Mouse (Mus musculus) ES-Bruce4 (cell line): Measurements from ENCODE around the gene Adamts20. TPM values are rescaled to one million over a fixed set of nuclear protein-coding genes. Genes with fewer than 3 reads are reported as not detected.

Source experiments
- H3K27ac ChIP-seq: 2 replicates; pipeline ENCODE4 v1.5.1; 2012; ENCODE audit warnings: low read length, inconsistent platforms; ENCODE audit not compliant: insufficient read depth
- H3K27me3 ChIP-seq: 2 replicates; pipeline ENCODE4 v1.6.1; 2012; ENCODE audit warnings: mild to moderate bottlenecking, low read length, inconsistent platforms; ENCODE audit not compliant: control insufficient read depth, poor library complexity, insufficient read depth, severe bottlenecking
- H3K36me3 ChIP-seq: 2 replicates; pipeline ENCODE4 v1.6.1; 2012; ENCODE audit warnings: inconsistent platforms, mild to moderate bottlenecking, low read length, moderate library complexity; ENCODE audit not compliant: control insufficient read depth, poor library complexity, insufficient read depth, severe bottlenecking
- H3K4me1 ChIP-seq: one replicate; pipeline ENCODE4 v1.8.1; 2011; ENCODE audit warnings: low read length; ENCODE audit not compliant: control insufficient read depth, insufficient read depth
- H3K4me3 ChIP-seq: 2 replicates; pipeline ENCODE4 v1.5.1; 2011; ENCODE audit warnings: low read depth, mild to moderate bottlenecking, low read length
- H3K9ac ChIP-seq: 2 replicates; pipeline ENCODE4 v1.6.1; 2012; ENCODE audit warnings: low read depth, mild to moderate bottlenecking, inconsistent platforms; ENCODE audit not compliant: poor library complexity, severe bottlenecking
- H3K9me3 ChIP-seq: replicated peaks from 2 replicates; pipeline ENCODE4 v1.6.1; 2012; ENCODE audit warnings: mild to moderate bottlenecking, low read length, inconsistent platforms; ENCODE audit not compliant: control insufficient read depth, poor library complexity, insufficient read depth, severe bottlenecking
- CTCF ChIP-seq: IDR thresholded peaks from one replicate; pipeline ENCODE4 v1.8.1; 2011; ENCODE audit warnings: low read depth, low read length
- EP300 ChIP-seq: IDR thresholded peaks from 2 replicates; pipeline ENCODE4 v1.6.1; 2011; ENCODE audit warnings: low read depth, low read length; ENCODE audit not compliant: insufficient read depth
- POLR2A ChIP-seq: IDR thresholded peaks from one replicate; pipeline ENCODE4 v1.8.1; 2011; ENCODE audit warnings: low read length; ENCODE audit not compliant: insufficient read depth
- polyA plus RNA-seq: library from polyadenylated mRNA; stranded (reverse); fragments of >200 nt; gene quantifications from 2 replicates; pipeline ENCODE4 v1.2.4, GENCODE M21; 2011; ENCODE audit warnings: low read depth; ENCODE audit not compliant: missing spikeins, insufficient read depth, insufficient read length

Adamts20 gene
- polyA plus RNA-seq, 1 experiment, result 0.42 TPM

DNA sequence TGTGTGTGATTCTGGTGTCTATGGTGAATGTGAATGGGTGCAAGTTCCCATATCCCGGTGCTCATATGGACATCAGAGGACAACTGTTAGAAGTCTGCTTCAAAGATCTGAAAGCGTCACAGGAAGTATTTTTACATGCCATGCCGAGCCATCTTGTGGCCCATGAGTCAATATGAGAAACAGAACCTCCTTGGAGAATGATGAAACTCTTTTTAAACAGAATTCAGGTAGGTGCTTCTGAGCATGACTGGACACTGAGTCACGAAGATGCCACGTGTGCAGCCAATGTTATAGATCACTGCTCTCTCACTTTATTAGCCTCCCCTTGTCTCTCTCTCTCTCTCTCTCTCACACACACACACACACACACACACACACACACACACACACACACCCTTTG, 10.8 kb upstream of the Adamts20 start:
- TF ChIP-seq CTCF, result no peak
- TF ChIP-seq POLR2A, result no peak
- TF ChIP-seq EP300, result no peak
- H3K9me3 ChIP-seq, result no peaks in the 10 kb centered on the region; the same call in none of the 2 replicates
- H3K4me3 ChIP-seq, result no peak overlapping the region
- H3K9ac ChIP-seq, result no peak overlapping the region
- H3K4me1 ChIP-seq, result no peaks in the 10 kb centered on the region
- H3K27me3 ChIP-seq, result no peaks in the 10 kb centered on the region
- no peak overlapping the region for H3K27ac ChIP-seq
- no peaks in the 10 kb centered on the region for H3K36me3 ChIP-seq

DNA sequence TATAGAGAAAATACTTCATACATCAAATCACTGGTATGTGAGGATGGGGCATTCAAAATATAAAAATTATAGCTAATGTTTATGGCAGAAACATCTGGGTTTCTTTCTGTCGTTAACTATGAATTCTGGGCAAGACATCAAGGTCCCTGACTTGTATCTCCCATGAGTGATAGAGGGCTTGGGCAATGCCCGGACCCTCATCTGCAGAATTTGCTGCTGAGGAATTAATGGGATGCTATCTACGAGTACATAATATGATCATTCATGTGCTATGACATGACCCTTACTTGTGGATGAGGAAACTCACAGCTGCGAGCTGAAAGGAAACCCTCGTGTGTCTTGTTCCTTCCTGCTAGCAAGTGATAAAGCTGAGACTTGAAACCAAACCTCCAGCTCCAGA, 5.1 kb upstream of the Adamts20 start:
- TF ChIP-seq EP300 (no peak), CTCF (no peak), POLR2A (no peak)

DNA sequence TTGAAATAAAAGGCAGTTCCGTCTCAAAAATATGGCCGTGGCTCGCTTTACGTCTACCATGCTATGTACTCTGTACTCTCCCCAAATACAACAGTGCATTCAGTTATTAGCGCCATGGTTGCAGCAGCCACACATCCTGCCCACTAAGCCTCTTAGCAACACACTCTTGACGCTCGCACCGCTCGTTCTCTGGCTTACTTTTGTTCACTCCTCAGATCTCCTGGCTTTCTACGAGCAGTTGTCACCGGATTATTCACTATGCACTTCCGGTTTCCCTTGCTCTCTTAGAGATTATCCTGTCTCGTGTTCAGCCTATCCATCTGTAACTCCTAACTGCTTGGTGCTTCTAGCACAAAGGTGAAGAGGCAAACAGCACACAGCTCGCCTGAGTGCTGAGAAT, 337 bp downstream of the Adamts20 start:
- no peaks in the 10 kb centered on the region; the same call in 1 of the 2 replicates for H3K27me3 ChIP-seq
- H3K36me3 ChIP-seq, result no peaks in the 10 kb centered on the region
- no peak overlapping the region for H3K4me3 ChIP-seq
- no peaks in the 10 kb centered on the region for H3K9me3 ChIP-seq
- H3K9ac ChIP-seq, result no peak overlapping the region
- no peak overlapping the region for H3K27ac ChIP-seq
- TF ChIP-seq EP300 (no peak), POLR2A (no peak), CTCF (no peak)
- no peaks in the 10 kb centered on the region for H3K4me1 ChIP-seq

More for the DNA sequence above, 5.1 kb upstream of the Adamts20 start:
- Histone ChIP-seq H3K9me3 (no peaks in the 10 kb centered on the region; the same call in 1 of the 2 replicates), H3K4me1 (no peaks in the 10 kb centered on the region), H3K4me3 (no peak overlapping the region), H3K27me3 (no peaks in the 10 kb centered on the region; the same call in 1 of the 2 replicates), H3K27ac (no peak overlapping the region), H3K36me3 (no peaks in the 10 kb centered on the region), H3K9ac (no peak overlapping the region)

DNA sequence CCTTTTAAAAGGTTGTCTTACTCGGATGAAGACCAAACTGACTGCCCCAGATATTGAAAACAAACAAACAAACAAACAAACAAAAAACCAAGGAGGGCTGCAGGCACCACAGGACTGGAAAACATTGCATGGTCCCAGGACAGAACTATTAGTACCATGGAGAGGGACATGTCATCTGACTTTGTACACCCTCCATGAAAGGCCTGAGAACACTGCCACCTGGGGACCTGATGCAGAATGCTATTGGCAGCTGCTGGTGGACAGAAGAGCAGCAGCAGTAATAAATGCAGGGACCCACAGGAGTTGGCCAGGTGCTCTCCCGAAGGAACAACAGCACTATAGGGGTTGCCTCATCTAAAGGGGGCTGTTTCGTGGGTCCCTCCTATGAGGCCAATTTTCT, 2.0 kb downstream of the Adamts20 start:
- no peaks in the 10 kb centered on the region for H3K36me3 ChIP-seq
- H3K27me3 ChIP-seq, result no peaks in the 10 kb centered on the region
- no peaks in the 10 kb centered on the region for H3K9me3 ChIP-seq
- no peak overlapping the region for H3K27ac ChIP-seq
- H3K9ac ChIP-seq, result no peak overlapping the region
- H3K4me1 ChIP-seq, result no peaks in the 10 kb centered on the region
- peak; percentile 54 for TF ChIP-seq CTCF
- TF ChIP-seq EP300, result no peak
- H3K4me3 ChIP-seq, result no peak overlapping the region

DNA sequence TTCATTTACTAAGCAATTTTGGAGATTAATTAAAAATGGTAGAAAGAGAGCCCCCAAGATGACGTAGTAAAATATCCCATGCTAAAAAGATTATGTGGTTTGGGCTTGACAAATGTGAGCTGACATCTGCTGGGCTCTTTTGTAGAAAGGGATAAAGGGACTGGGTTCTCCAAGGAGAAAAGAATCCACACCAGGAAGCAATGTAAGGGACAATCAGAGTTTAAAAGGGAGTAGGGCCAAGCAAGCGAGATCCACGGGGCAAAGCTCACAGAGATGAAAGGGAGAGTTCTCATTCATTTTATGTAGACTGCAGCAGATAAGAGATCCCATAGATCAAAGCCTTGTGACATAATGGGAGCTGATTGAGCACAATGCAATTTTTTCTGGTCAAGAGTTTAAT, 3.0 kb downstream of the Adamts20 start:
- no peak overlapping the region for H3K9ac ChIP-seq
- no peak for TF ChIP-seq CTCF
- TF ChIP-seq POLR2A, result no peak
- no peak for TF ChIP-seq EP300

DNA sequence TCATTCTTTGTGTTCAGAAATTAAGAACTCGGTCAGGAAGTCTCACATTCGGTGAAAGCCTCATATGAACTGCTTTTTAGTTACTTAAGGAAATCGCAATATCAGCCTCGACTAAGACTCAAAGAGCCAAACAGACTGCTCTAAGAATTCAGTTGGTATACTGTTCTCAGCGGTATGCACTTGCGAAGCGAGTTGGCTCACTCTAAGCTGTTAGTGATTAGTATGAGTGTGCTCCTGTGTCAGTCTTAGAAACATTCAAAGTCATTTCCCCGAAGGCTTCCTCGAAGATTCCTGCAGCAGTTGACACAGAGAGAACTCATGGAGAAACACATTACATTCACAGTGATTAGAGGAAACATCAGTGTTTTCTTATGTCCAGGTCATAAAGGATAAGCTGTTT, 4.1 kb downstream of the Adamts20 start:
- Histone ChIP-seq H3K27me3 (no peaks in the 10 kb centered on the region), H3K36me3 (no peaks in the 10 kb centered on the region), H3K27ac (no peak overlapping the region), H3K4me1 (no peaks in the 10 kb centered on the region), H3K9ac (no peak overlapping the region), H3K4me3 (no peak overlapping the region), H3K9me3 (no peaks in the 10 kb centered on the region)
- TF ChIP-seq EP300, result no peak
- no peak for TF ChIP-seq CTCF
- TF ChIP-seq POLR2A, result no peak

More for the DNA sequence above, 3.0 kb downstream of the Adamts20 start:
- Histone ChIP-seq H3K27ac (no peak overlapping the region), H3K9me3 (no peaks in the 10 kb centered on the region), H3K36me3 (no peaks in the 10 kb centered on the region), H3K4me1 (no peaks in the 10 kb centered on the region), H3K27me3 (no peaks in the 10 kb centered on the region), H3K4me3 (no peak overlapping the region)
